Mouse (Mus musculus) activated CD4-positive, CD25-positive, alpha-beta regulatory T cell, adult 4 months (primary cell): ENCODE results near the gene Kansl1. TPM values are rescaled to one million over a fixed set of nuclear protein-coding genes. Genes with fewer than 3 reads are reported as not detected.

Source experiments
- ATAC-seq: one replicate; pipeline ENCODE4 v1.8.0; 2017
- polyA plus RNA-seq, 2 experiments: library from polyadenylated mRNA; unstranded; fragments of 100-300 nt; shearing (Covaris generic); gene quantifications; one replicate each; pipeline ENCODE4 v1.2.1; 2017

The Kansl1 gene
- polyA plus RNA-seq, 2 experiments from 2014 or later = 35.2 to 43.0 TPM

- no peak for ATAC-seq
Observed at GRCm38 (mm10) chr11:104305711-104306110, 162.9 kb downstream of the Kansl1 start.

DNA sequence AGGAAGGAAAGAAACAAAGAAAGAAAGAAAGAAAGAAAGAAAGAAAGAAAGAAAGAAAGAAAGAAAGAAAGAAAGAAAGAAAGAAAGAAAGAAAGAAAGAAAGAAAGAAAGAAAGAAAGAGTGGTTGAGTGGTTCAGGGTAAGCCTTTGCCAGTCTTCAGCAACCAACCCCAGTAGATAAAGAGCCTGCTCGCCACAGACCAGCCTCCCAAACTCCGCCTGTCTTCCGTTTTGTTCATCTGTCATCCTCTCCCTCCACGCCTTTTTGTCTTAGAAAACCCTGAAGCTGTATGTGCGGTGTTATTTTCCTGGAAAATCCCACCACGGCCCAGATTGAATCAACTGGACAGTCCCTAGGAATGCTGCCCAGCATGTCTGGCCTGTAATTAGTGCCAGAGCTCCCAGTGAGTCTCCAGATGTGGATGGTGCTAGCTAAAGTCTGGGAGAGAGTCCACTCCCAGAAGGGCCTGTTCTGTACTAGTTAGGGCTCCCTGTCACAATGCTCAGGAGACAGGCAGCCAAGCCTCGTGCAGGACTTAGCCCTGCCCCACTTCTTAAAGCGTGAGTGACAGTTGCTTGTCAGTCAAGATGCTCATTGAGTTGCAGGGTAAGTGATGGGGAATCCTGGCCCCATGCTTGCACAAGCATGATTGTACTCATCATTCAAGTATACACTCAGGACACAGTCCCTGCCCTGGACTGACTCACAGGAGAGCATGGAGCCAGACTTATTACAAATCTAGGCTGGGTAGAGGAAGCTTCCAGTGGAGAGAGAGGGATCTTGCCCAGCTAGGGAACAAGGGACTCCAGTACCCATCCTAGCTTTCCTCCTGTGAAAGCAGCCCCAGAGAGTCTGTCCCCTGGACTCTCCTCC lies 165.3 kb downstream of the Kansl1 start:
- no peak for ATAC-seq

- no peak for ATAC-seq
Observed at GRCm38 (mm10) chr11:104302628-104303027, 166.0 kb downstream of the Kansl1 start.

DNA sequence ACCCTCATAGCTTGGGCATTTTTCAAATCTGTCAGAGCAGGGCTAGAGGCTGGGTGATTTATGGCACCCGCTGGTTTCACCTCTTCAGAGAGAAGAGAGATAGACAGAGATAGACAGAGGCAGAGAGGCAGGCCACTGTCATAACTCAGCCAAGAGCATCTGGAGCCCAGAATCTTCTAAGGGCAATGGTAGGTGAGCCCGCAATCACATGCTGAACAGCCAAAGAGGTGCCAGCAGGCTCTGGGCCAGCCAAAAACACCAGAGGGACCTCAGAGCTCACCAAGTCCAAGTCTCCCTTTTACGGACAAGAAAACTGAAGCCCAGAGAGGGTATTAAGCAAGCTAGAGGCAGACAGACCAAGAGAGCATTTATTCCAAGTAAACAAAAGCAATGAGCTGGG lies 171.0 kb downstream of the Kansl1 start:
- ATAC-seq = no peak

DNA sequence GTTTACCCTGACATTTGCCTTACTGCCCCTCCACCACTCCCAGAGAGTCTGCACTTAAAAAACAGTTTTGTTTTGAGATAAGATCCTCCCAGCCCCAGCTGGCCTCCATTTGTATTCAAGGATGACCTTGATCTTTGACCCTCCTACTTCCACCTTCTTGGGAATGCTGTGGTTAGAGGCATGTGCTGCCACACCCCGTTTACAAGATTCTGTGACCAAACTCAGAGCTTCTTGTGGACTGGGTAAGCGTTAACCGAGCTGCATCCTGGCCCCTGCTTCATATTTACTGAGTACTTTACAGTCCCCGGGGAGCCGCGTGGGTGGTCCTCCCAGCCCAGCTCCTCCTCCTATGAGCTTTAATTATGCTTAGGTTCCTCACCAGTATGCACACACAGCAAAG lies 173.0 kb downstream of the Kansl1 start:
- no peak for ATAC-seq

DNA sequence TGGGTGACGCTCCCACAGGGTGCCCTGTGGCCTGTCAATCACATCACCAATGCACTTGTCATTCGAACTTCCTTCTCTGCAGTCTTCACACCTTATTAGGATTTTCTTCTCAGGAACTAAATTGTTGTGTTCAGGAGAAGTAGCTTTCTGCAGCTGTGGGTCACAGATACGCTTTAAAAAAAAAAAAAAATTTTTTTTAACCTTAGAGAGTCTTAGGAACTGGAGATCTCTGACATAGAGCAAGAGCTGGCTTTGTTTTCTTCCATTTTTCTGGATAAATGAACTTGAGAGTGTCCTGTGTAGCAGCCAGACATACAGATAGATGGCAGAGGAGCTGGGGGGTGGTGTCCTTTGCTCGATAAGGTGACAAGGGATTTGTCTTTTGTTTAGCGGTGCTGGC lies 173.5 kb downstream of the Kansl1 start:
- ATAC-seq = no peak

- ATAC-seq = no peak
Observed at GRCm38 (mm10) chr11:104293241-104293640, 175.4 kb downstream of the Kansl1 start.

- ATAC-seq = no peak
Observed at GRCm38 (mm10) chr11:104292443-104293220, 176.0 kb downstream of the Kansl1 start.

DNA sequence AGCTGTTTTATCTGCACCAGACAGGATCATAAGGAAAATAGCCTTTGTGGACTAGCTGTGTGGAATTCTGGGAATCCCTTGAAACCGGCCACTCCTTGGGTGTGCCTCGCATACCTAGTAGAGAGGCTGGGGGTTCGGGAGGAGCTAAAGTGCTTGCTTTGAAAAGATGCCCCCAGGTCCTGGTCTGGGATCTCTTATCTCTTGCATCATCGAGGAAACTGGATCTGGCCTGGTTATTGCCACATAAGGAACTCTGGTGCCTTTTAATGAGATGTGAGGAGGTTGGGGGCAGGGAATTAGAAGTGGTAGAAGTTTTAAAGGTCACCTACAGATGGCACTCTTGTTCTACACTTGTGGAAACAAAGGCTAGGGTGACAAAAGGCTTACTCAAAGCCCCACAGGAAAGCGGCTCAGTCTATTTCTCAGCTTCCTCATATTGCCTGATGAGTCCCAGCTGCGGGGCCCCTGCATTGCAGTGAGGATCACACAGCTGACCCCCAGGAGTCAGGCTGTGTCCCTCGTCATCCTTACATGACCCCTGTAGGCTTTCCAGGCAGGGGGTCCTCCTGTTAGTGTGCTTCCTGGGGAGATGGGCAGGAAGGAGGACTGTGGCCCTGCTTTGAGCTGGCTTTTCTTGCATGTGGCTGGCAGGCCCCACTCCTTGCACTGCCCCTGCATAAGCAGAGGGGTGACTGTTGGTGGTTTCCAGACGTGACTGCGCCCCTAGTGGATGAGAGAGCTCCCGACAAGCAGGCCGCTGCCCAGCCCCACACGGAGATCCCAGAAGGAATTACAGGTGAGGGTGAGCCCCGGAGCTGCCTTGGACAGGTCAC lies 179.2 kb downstream of the Kansl1 start:
- no peak for ATAC-seq

GRCm38 (mm10) chr11:104288835-104289198 lies 179.8 kb downstream of the Kansl1 start:
- ATAC-seq = no peak

DNA sequence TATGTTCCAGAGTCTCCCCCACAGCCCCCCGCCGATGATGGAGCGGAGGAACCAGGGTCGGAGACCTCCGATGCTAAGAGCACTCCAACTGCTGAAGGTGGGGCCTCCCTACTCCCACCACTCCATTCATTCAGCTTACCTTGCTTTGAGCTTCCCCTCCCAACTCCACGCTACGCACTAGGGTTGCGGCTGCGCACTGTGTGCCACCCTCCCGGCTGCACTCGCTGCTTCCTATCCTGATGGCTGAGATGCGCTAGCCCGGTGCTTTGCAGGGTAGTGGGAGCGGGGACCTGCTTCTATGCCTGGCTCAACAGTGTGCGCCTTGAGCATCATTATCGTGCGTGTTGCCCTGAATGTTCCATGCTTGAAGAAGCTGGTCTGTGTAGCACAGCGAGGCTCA lies 181.5 kb downstream of the Kansl1 start:
- no peak for ATAC-seq

Other genes starting within 250 kb of the Kansl1 start
- 1 to 10 TPM in 1 of 2 experiments, not detected in 1; 1.5 TPM for gene Mapt, start 237.5 kb downstream of the Kansl1 start, polyA plus RNA-seq
- gene Cdc27, start 81.8 kb upstream of the Kansl1 start, polyA plus RNA-seq = 10 to 100 TPM; 18.3 to 21.7 TPM
- 10 to 100 TPM in 1 of 2 experiments, 1 to 10 TPM in 1; 8.4 to 12.0 TPM for gene Myl4, start 81.8 kb upstream of the Kansl1 start, polyA plus RNA-seq
- 10 to 100 TPM; 12.8 to 14.3 TPM for gene Itgb3, start 139.1 kb upstream of the Kansl1 start, polyA plus RNA-seq
- under 1 TPM in 1 of 2 experiments, not detected in 1; 0.06 TPM for gene Gm11639, start 216.8 kb upstream of the Kansl1 start, polyA plus RNA-seq